Mouse (Mus musculus) adrenal gland, postnatal 0 days (tissue): ENCODE data around the gene Dcun1d3. TPM values are rescaled to one million over a fixed set of nuclear protein-coding genes. Genes with fewer than 3 reads are reported as not detected.

Experiments used
- polyA plus RNA-seq: library from polyadenylated mRNA; unstranded; fragments of >200 nt; fragmentation: Nextera tagmentation; extraction: Ambion mirVana; gene quantifications from 2 replicates; pipeline ENCODE4 v1.2.1, GENCODE M21; 2015

Dcun1d3 gene
- 5.4 and 6.3 TPM in 2 replicates for polyA plus RNA-seq

DNA sequence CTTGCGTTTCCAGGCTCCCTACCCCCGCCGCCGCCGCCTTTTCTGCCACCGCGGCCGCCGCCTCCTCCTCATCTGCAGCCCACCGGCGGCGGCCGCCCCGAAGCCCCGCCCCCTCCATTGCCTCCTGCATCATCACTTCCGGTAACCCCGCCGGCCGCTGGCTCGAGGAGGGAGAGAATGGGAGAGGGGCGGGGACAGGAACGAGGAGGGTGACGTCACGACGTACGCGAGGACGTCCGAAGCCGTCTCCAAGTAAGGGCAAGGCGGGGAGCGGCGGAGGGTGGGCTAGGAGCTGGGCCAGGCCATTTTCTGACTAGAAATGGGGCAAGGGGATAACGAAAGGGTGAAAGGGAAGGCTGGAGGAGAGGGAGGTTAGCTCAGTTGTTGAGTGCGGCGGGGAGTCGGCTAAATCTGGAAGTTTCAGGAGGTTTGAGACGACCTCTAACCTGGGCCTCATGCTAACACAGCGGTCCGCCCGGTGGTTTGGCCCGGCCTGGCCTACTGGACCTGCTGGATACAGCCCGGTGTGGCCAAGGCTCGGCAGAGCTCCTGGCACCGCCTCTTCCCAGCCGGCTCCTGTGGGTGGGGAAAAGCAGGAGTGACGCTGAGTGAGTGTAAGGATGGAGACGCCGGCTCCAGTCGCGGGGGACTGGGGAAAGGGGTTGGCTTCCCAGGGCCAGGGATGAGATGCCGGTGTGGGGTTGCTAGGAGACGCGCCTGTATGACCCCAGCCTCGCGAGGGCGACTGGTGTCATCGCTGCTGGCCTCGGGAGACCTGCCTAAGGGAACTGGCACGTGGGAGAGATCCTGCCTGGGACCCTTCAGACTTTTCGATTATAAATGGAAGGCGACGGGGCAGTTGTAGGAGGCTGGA lies at the start of gene Dcun1d3, which contains the start of gene Lyrm1:
Dcun1d3 (minus strand) TSS at position 660 of the 874 bp plus-strand sequence.
Lyrm1 (plus strand) TSS at position 223 of the 874 bp plus-strand sequence.

Other genes starting within 250 kb of the Dcun1d3 start
- gene Acsm4, start 206.3 kb downstream of the Dcun1d3 start, polyA plus RNA-seq = not detected in 2 replicates
- gene Thumpd1, start 175.5 kb downstream of the Dcun1d3 start, polyA plus RNA-seq = 30.5 and 41.7 TPM in 2 replicates
- gene Acsm3, start 135.4 kb downstream of the Dcun1d3 start, polyA plus RNA-seq = 4.2 and 9.9 TPM in 2 replicates
- 7.3 and 10.2 TPM in 2 replicates for gene Rexo5, start 102.3 kb downstream of the Dcun1d3 start, polyA plus RNA-seq
- 8.0 and 12.4 TPM in 2 replicates for gene Eri2, start 102.2 kb downstream of the Dcun1d3 start, polyA plus RNA-seq
- 11.8 and 13.8 TPM in 2 replicates for gene Lyrm1, start 437 bp downstream of the Dcun1d3 start, polyA plus RNA-seq
- gene Dnah3, start 199.0 kb upstream of the Dcun1d3 start, polyA plus RNA-seq = 0.07 TPM in 1 of 2 replicates, not detected in the other
- 93.4 and 175 TPM in 2 replicates for gene Tmem159, start 206.1 kb upstream of the Dcun1d3 start, polyA plus RNA-seq
- not detected in 2 replicates for gene Zp2, start 249.0 kb upstream of the Dcun1d3 start, polyA plus RNA-seq